Mouse (Mus musculus) stomach, postnatal 0 days (tissue): ENCODE data around the gene Skp1a.

Experiments used
- CTCF ChIP-seq: IDR thresholded peaks from 2 replicates; pipeline ENCODE4 v1.5.1; 2016; ENCODE audit warnings: antibody characterized with exemption, low read depth, mild to moderate bottlenecking, moderate library complexity
- EP300 ChIP-seq: optimal IDR thresholded peaks from 2 replicates; pipeline ENCODE3; 2016; ENCODE audit warnings: antibody characterized with exemption

DNA sequence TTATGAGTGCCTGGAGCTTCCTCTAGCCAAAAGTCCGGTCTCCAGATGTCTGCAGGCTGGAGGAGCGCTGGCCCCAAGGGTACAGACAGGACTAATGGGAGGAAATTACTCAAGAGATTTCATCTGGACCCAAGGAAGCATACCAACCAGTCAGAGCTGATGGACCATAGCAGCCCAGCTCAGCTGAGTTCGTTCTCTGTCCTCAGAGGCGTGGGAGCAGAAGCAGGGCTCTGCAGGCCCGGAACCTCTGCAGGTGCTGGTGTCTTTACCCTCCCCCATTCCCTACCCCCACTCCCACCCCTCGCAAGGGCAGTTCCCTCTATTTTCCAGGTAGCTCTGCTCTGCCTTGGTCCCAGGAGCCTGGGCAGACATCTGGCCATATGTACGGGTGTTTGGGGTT lies 60.6 kb downstream of the Skp1a start:
- no peak for TF ChIP-seq CTCF
- TF ChIP-seq EP300 = no peak
